Mouse (Mus musculus): ENCODE measurements around the gene Stra8.

The Stra8 gene

GRCm38 (mm10) chr6:34902578-34902977 is 17.4 kb upstream of the Stra8 start:
- no peak for DNase-seq (ENCODE audit: low read depth, low spot score)

- no peak for DNase-seq (ENCODE audit: low read depth, low spot score)
Observed at GRCm38 (mm10) chr6:34903441-34903840, 16.5 kb upstream of the Stra8 start.

GRCm38 (mm10) chr6:34903851-34904250 is 16.1 kb upstream of the Stra8 start:
- no peak for DNase-seq (ENCODE audit: low read depth, low spot score)

- no peak for DNase-seq (ENCODE audit: low read depth, low spot score)
Observed at GRCm38 (mm10) chr6:34904361-34904760, 15.6 kb upstream of the Stra8 start.

GRCm38 (mm10) chr6:34906125-34906524 is 13.8 kb upstream of the Stra8 start:
- DNase-seq (ENCODE audit: low read depth, low spot score), result no peak

GRCm38 (mm10) chr6:34906661-34907060 is 13.3 kb upstream of the Stra8 start:
- no peak for DNase-seq (ENCODE audit: low read depth, low spot score)

GRCm38 (mm10) chr6:34907121-34907614 is 12.8 kb upstream of the Stra8 start:
- no peak for DNase-seq (ENCODE audit: low read depth, low spot score)

- DNase-seq (ENCODE audit: low read depth, low spot score), result no peak
Observed at GRCm38 (mm10) chr6:34907696-34908260, 12.2 kb upstream of the Stra8 start.

- no peak for DNase-seq (ENCODE audit: low read depth, low spot score)
Observed at GRCm38 (mm10) chr6:34909631-34910345, 10.2 kb upstream of the Stra8 start.

- DNase-seq (ENCODE audit: low read depth, low spot score), result peak; percentile 93
Observed at GRCm38 (mm10) chr6:34910371-34911219, 9.4 kb upstream of the Stra8 start, which contains the start of gene Wdr91. Gene Wdr91 (minus strand): TSS chr6:34910876.

GRCm38 (mm10) chr6:34913341-34914040 is 6.5 kb upstream of the Stra8 start:
- DNase-seq (ENCODE audit: low read depth, low spot score), result peak; percentile 55

GRCm38 (mm10) chr6:34914462-34914861 is 5.5 kb upstream of the Stra8 start:
- no peak for DNase-seq (ENCODE audit: low read depth, low spot score)

- DNase-seq (ENCODE audit: low read depth, low spot score), result peak; percentile 53
Observed at GRCm38 (mm10) chr6:34919146-34919545, 817 bp upstream of the Stra8 start.

GRCm38 (mm10) chr6:34920631-34921030 is 668 bp downstream of the Stra8 start:
- DNase-seq (ENCODE audit: low read depth, low spot score), result peak; percentile 32

GRCm38 (mm10) chr6:34921941-34922340 is 2.0 kb downstream of the Stra8 start:
- DNase-seq (ENCODE audit: low read depth, low spot score), result peak; percentile 95

- peak; percentile 78 for DNase-seq (ENCODE audit: low read depth, low spot score)
Observed at GRCm38 (mm10) chr6:34927156-34927555, 7.2 kb downstream of the Stra8 start.

- DNase-seq (ENCODE audit: low read depth, low spot score), result no peak
Observed at GRCm38 (mm10) chr6:34927594-34927993, 7.6 kb downstream of the Stra8 start.

GRCm38 (mm10) chr6:34932633-34933032 is 12.7 kb downstream of the Stra8 start:
- DNase-seq (ENCODE audit: low read depth, low spot score), result no peak

GRCm38 (mm10) chr6:34936743-34937142 is 16.8 kb downstream of the Stra8 start:
- DNase-seq (ENCODE audit: low read depth, low spot score), result no peak

- no peak for DNase-seq (ENCODE audit: low read depth, low spot score)
Observed at GRCm38 (mm10) chr6:34938280-34938928, 18.4 kb downstream of the Stra8 start.

GRCm38 (mm10) chr6:34938929-34939325 is 19.0 kb downstream of the Stra8 start:
- no peak for DNase-seq (ENCODE audit: low read depth, low spot score)

All from ES-CJ7 (cell line).